Mouse (Mus musculus) liver, adult 2 months (tissue): ENCODE data around the gene Dmrta2.

ENCODE experiments used
- CTCF ChIP-seq: fragments of 200-500 bp; IDR thresholded peaks from 2 replicates; pipeline ENCODE4 v1.5.1; 2011; ENCODE audit warnings: low read depth, low read length, control low read depth
- POLR2A ChIP-seq: fragments of 200-500 bp; IDR thresholded peaks from 2 replicates; pipeline ENCODE4 v1.6.1; 2011; ENCODE audit warnings: low read length, control low read depth; ENCODE audit not compliant: insufficient read depth; ENCODE audit errors: extremely low read depth

DNA sequence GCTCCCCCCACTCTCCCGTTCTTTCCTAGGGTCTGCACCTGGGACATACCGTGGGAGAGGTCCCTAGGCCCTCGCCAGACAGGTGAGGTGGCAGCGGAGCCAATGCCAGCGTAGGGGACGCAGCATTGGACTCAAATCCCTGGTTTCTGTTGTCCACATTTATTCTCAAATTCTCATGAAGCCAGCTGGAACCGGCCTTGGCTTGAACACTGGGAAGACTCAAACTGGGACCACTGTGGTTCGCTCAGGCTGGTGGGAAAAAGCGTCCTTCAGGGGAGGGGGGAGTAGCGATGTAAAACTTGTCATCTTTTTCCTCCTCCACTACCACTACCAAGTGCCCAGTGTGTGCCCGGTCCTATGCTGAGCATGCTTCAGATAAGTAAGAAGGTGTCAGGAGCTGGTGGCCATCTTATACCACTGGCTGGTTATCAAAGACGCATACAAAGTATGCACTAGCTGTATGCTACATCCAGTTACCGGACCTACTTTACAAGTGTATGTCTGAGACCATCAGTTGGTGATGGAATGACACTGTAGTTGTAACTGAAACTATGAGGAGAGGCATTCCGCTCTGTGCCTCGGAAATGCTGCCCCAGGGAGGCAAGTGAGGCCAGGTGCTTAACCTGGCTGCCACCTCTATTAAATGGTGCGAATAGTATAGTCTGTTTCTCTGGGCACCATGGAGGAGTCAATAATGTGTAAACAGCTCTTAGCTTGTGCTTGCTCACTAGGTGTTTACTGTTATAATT, 7.7 kb downstream of the Dmrta2 start:
- TF ChIP-seq CTCF (no peak), POLR2A (no peak)
